18 mouse cellular contexts compared by ENCODE assay signal in genomic region chr10:79673054-79673453, GRCm38 (mm10). TPM values are rescaled to one million over a fixed set of nuclear protein-coding genes. Genes with fewer than 3 reads are reported as not detected.
"Had no signal": no experiment of that assay in that cellular context is flagged by ENCODE, and none has a peak within 500 bp of the region (broad histone marks: within the 10 kb centered on the region; RNA-seq: fewer than 3 reads in every experiment).

No protein-coding gene starts in this region.

- DNase-seq: kidney, adult 9 months; kidney, postnatal 4 days; retina, postnatal 1 day; right cerebral cortex, postnatal 4 days; spleen, adult 18-20 months; thymus, adult 18-20 months; thymus, postnatal 14 days had no signal

- H3K4me2 ChIP-seq: limb, embryonic 13.5 days; lung, embryonic 15.5 days; midbrain, embryonic 12.5 days; neural tube, embryonic 13.5 days had no signal

- H3K27me3 ChIP-seq: limb, embryonic 13.5 days; lung, embryonic 15.5 days; midbrain, embryonic 12.5 days; neural tube, embryonic 13.5 days had no signal

- H3K27ac ChIP-seq: kidney, postnatal 0 days; layer of hippocampus, adult 2 months; limb, embryonic 13.5 days; lung, embryonic 15.5 days; midbrain, embryonic 12.5 days; neural tube, embryonic 13.5 days had no signal

- H3K4me3 ChIP-seq: layer of hippocampus, adult 2 months; limb, embryonic 13.5 days; lung, embryonic 15.5 days; midbrain, embryonic 12.5 days; neural tube, embryonic 13.5 days had no signal

- ATAC-seq: midbrain, embryonic 16.5 days had no signal

- H3K9ac ChIP-seq: limb, embryonic 13.5 days; lung, embryonic 15.5 days; midbrain, embryonic 12.5 days; neural tube, embryonic 13.5 days had no signal

- H3K9me3 ChIP-seq: limb, embryonic 13.5 days; lung, embryonic 15.5 days; midbrain, embryonic 12.5 days; neural tube, embryonic 13.5 days had no signal

RNA-seq across cellular contexts. Expression of gene Madcam1, which starts 8.7 kb away (rescaled TPM):
- total RNA-seq: layer of hippocampus, adult 2 months; left cerebral cortex, postnatal 36 days; liver, adult 2 months; megakaryocyte-erythroid progenitor cell, adult 5-6 weeks had no signal
- polyA plus RNA-seq: liver, adult 2 months had no signal

RNA-seq across cellular contexts. Expression of gene Odf3l2, which starts 27.5 kb away (rescaled TPM):
- total RNA-seq: liver, adult 2 months; megakaryocyte-erythroid progenitor cell, adult 5-6 weeks had no signal
- polyA plus RNA-seq: kidney, postnatal 0 days; limb, embryonic 13.5 days; liver, adult 2 months; liver, embryonic 16.5 days; lung, embryonic 15.5 days; midbrain, embryonic 12.5 days; neural tube, embryonic 13.5 days had no signal
